Mouse (Mus musculus): ENCODE data around the gene L1td1. TPM values are rescaled to one million over a fixed set of nuclear protein-coding genes. Genes with fewer than 3 reads are reported as not detected.

The L1td1 gene
- polyA plus RNA-seq, 1 experiment from 2014 or later, result not detected

DNA sequence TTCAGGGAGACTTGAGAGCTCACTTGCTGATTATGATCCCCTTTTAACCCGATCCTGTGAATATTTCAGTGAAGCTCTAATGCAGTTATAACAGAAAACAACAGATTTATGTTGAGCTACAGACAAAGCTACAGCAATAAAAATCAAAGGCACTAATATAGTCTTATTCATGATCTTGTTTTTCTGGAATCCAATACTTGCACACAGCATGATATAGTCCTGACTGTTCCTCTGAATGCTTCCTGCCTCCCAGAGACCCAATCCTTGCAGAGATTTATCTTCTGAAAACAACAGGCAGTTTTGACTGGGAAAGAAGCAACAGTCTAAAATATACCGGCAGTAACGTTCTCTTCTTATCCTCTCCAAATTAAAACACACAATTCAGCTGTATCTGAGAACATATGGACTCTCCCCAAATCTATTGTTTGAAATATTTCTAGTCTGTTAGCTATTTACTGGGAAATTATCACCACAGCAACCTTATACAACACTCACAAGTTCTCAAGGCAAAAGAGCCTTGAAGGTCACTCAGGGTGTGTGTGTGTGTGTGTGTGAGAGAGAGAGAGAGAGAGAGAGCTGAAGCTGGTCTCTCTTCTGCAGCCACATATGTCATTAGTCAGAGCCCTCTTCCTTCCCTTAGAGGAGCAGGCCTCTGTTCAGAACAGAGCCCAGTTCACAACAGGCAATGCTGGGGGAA lies 16.8 kb downstream of the L1td1 start:
- Histone ChIP-seq H3K27ac (replicated peaks) (0 out of 2 replicates have a peak overlapping the region, but pooled peaks have one; percentile 22), H3K4me1 (no peaks in the 10 kb centered on the region; the same call in 1 of the 2 replicates), H3K9ac (no peak overlapping the region), H3K9me3 (replicated peaks) (no peaks in the 10 kb centered on the region), H3K36me3 (no peaks in the 10 kb centered on the region), H3K4me2 (replicated peaks) (no peak overlapping the region), H3K27me3 (no peaks in the 10 kb centered on the region), H3K4me3 (replicated peaks) (no peak overlapping the region)
- ATAC-seq (ENCODE audit: insufficient number of reproducible peaks, low FRiP score, low TSS enrichment, low read depth), result no peak
- WGBS, result 28% methylated on average over 3 of the region's 3 CpGs

DNA sequence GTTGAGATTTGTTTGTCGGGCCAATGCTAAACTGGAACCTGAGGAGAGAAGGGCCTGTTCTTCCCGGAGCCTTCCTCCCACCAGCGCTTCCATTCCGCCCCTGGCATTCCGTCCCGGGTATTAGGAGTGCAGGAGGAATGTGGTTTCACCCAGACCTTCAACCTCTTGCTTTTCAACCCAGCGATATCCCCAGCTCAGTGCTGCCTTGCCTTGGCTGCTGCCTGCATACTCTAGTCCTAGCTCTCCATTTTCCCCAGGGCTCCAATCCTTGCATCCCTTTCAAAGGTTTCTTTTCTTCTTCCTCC lies 17.3 kb downstream of the L1td1 start:
- 12% methylated on average over 7 of the region's 7 CpGs for WGBS
- no peak overlapping the region for H3K9ac ChIP-seq
- H3K4me2 ChIP-seq (replicated peaks), result no peak overlapping the region
- H3K27ac ChIP-seq (replicated peaks), result 0 out of 2 replicates have a peak overlapping the region, but pooled peaks have one; percentile 22
- H3K9me3 ChIP-seq (replicated peaks), result no peaks in the 10 kb centered on the region
- H3K36me3 ChIP-seq, result no peaks in the 10 kb centered on the region
- no peaks in the 10 kb centered on the region for H3K27me3 ChIP-seq
- no peaks in the 10 kb centered on the region; the same call in 1 of the 2 replicates for H3K4me1 ChIP-seq
- no peak for ATAC-seq (ENCODE audit: insufficient number of reproducible peaks, low FRiP score, low TSS enrichment, low read depth)
- no peak overlapping the region for H3K4me3 ChIP-seq (replicated peaks)

DNA sequence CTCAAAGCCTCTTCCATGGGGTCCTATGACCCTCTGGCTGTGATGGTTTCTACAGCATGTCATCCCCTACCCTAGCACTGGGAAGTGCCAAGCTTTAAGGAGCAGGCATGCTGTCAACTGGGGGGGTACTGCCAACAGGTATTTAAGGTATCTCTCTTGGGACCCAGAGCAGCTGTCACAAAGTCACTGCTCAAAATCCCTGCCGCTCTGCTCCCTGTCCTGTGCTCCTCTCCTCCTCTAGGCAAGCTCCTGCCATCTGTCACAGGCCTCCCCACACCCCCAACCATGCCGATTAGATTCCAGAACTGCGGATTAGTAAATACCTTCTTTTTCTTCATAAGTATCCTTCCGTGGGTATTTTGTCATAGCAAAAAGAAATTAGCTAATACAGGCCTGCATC lies 27.9 kb downstream of the L1td1 start:
- Histone ChIP-seq H3K9ac (no peak overlapping the region), H3K4me2 (replicated peaks) (no peak overlapping the region), H3K27ac (replicated peaks) (no peak overlapping the region), H3K4me1 (peaks cover 4% of the 10 kb centered on the region; the same call in 1 of the 2 replicates), H3K36me3 (peaks cover 6% of the 10 kb centered on the region; the same call in 1 of the 2 replicates), H3K9me3 (replicated peaks) (no peaks in the 10 kb centered on the region), H3K27me3 (no peaks in the 10 kb centered on the region), H3K4me3 (replicated peaks) (no peak overlapping the region)
- ATAC-seq (ENCODE audit: insufficient number of reproducible peaks, low FRiP score, low TSS enrichment, low read depth), result 0 out of 2 replicates have a peak, but pooled peaks have one; percentile 39
- 74% methylated on average over 4 of the region's 4 CpGs for WGBS

DNA sequence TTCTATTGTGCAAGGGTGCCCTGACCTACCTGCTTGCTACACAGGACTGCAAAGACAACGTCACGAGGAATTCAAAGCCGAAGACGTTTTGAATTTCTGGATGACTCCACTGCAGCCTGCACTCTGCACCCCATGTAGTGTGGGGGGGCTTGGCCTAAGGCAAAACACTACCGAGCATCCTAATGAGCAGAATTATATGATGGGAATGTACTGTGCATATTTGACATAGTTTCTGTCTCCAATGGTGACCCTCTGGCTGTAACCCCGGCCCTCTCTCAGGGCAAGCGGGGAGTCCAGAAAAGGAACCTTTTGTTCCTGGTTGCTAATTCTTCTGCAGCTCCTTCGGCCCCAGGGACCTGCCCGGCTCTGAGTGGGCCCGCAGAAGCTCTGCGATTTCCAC lies 29.6 kb downstream of the L1td1 start:
- Histone ChIP-seq H3K27me3 (no peaks in the 10 kb centered on the region), H3K4me3 (replicated peaks) (no peak overlapping the region), H3K4me2 (replicated peaks) (no peak overlapping the region), H3K9me3 (replicated peaks) (no peaks in the 10 kb centered on the region), H3K9ac (no peak overlapping the region), H3K4me1 (peaks cover 4% of the 10 kb centered on the region; the same call in 1 of the 2 replicates), H3K27ac (replicated peaks) (no peak overlapping the region), H3K36me3 (peaks cover 9% of the 10 kb centered on the region; the same call in 1 of the 2 replicates)
- ATAC-seq (ENCODE audit: insufficient number of reproducible peaks, low FRiP score, low TSS enrichment, low read depth), result no peak
- 33% methylated on average over 11 of the region's 11 CpGs for WGBS

DNA sequence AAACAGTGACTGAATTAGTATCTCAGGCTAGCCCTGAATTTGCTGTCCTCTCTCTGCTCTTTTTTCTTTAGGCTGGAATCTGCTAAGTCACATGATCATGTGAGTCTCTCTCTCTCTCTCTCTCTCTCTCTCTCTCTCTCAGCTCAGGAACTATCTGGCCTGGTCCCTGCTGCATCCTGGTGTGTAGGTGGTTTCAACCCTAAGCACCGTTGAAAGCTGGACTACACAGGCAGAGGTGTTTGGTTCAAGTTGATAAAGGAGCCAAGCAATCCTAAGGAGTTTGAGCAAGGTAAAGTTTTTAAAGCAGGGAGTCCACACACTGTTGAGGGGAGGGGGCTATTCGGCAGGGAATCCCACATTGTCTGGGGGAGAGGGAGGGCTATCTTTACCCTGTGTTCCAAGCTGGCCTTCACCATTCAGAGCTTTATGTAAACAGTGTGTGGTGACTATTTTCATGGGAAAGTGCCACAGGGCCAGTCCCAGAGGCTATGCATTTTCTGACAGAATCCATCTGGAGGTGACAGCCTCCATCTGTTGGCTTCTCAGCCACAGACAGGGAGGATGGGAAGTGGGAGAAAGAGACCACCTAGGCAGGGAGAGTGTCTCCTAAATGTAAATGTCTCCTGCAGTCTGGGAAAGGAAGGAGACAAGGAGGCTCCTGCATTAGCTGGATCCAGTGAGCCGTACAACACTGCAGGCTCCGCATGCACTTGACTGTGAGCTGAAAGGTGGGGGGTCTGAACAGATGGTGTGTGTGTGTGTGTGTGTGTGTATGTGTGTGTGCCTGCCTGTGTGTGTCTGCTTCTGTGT lies 31.7 kb downstream of the L1td1 start:
- Histone ChIP-seq H3K36me3 (peaks cover 12% of the 10 kb centered on the region; the same call in 1 of the 2 replicates), H3K4me1 (peaks cover 4% of the 10 kb centered on the region; the same call in 1 of the 2 replicates), H3K4me2 (replicated peaks) (no peak overlapping the region), H3K27ac (replicated peaks) (no peak overlapping the region), H3K27me3 (no peaks in the 10 kb centered on the region), H3K4me3 (replicated peaks) (no peak overlapping the region), H3K9ac (no peak overlapping the region), H3K9me3 (replicated peaks) (no peaks in the 10 kb centered on the region)
- no peak for ATAC-seq (ENCODE audit: insufficient number of reproducible peaks, low FRiP score, low TSS enrichment, low read depth)
- 47% methylated on average over 4 of the region's 4 CpGs for WGBS

DNA sequence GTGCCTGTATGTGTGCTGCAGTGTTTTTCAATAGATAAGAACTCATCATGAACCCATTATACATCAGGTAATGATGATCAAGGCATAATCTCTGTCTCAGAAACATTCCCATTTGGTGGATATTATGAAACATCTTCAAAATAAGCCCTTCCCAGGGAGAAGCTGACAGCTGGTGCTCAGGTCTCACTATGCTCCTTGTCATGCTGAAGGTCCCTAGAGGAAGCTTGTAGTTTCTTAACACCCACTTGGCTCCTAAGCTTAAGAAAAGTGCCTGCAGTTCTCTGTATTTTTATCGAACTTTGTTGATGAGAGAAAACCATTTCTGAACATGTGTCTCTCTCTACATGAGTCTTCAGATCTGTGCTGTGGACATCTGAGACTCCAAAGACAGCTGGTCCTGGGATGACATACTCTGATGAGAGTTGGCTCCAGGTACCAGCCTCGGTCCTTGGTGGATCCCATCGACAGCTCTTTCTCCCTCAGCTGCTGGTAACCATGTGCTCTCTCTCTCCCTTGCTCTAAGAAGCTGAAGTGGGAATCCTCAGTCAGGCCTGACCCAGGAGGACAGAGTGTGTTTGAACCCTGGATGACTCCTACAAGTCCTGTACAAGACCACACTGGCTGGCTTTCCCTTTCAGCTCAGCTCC lies 32.5 kb downstream of the L1td1 start:
- Histone ChIP-seq H3K9ac (no peak overlapping the region), H3K4me3 (replicated peaks) (no peak overlapping the region), H3K4me2 (replicated peaks) (no peak overlapping the region), H3K27me3 (no peaks in the 10 kb centered on the region), H3K27ac (replicated peaks) (no peak overlapping the region), H3K9me3 (replicated peaks) (no peaks in the 10 kb centered on the region), H3K36me3 (peaks cover 12% of the 10 kb centered on the region; the same call in 1 of the 2 replicates), H3K4me1 (peaks cover 4% of the 10 kb centered on the region; the same call in 1 of the 2 replicates)
- ATAC-seq (ENCODE audit: insufficient number of reproducible peaks, low FRiP score, low TSS enrichment, low read depth), result no peak
- WGBS, result 63% methylated on average over 3 of the region's 3 CpGs

DNA sequence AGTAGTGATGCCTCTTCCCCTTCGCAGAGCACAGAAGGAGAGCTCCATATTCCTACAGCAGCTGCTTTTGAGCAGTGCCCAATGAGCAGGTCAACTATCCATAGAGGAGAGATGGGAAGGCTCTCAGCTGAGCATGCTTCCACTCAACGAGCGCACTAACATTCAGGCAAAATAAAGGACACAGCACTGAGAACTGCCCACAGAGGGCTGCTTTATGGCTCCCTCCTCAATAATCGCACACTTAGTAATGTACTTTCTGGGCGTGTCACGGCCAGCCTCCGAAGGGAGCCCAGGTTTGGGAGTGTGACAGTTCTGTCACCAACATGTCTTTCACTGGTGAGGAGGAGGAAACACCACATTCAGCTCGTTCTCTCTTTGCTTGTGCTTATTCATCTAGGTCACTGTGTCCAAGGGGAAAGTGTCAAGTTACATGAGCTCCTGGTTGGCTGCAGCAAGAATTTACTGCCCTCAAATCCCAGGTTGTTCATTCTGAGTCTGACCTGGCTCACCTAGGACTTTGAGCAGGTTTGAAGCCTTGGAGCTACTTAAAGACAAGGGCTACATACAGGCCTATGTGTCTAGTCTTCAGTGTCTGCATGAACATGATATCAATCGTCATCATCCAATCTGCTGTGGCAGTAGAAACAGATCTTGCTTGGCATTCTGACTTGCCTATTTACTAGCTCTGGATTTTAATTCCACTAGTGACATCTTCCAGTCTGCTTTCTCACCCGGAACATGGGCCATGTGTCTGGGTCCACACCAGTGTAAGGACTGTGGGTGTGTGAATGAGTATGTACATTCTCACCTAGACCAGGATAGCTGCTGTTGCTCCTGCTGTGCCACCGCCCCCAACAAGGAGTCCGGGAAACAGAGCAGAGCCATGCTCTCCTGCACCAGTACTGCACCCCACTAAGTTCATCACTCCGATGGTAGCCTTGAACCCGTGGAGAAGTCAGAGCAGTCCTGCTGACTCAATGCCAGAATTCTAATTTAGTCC lies 40.9 kb downstream of the L1td1 start:
- Histone ChIP-seq H3K27ac (replicated peaks) (no peak overlapping the region), H3K36me3 (peaks cover 15% of the 10 kb centered on the region), H3K4me1 (no peaks in the 10 kb centered on the region), H3K27me3 (no peaks in the 10 kb centered on the region), H3K4me3 (replicated peaks) (no peak overlapping the region), H3K4me2 (replicated peaks) (no peak overlapping the region), H3K9me3 (replicated peaks) (no peaks in the 10 kb centered on the region), H3K9ac (no peak overlapping the region)
- 76% methylated on average over 14 of the region's 14 CpGs for WGBS
- ATAC-seq (ENCODE audit: insufficient number of reproducible peaks, low FRiP score, low TSS enrichment, low read depth), result no peak

DNA sequence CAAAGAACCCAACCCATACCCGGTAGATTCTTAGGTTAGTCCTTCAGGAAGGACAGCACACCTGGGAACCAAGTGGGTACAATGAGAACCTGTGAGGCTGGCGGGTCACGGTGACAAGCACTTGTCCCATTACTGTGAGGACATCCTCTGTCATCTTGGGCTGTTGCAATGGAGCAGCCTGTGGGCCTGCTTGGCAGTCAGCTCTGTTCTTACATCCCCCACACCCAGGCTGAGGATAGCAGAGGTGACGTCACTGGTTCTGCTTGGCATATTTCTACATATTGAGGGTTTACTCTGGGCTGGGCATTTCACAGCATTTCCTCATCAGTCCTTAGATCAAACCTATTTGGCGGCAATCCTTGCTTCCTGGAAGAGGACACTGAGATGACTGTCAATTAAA lies 47.3 kb downstream of the L1td1 start:
- Histone ChIP-seq H3K4me1 (peaks cover 23% of the 10 kb centered on the region), H3K27ac (replicated peaks) (no peak overlapping the region), H3K9ac (no peak overlapping the region), H3K36me3 (no peaks in the 10 kb centered on the region; the same call in 1 of the 2 replicates), H3K4me2 (replicated peaks) (no peak overlapping the region), H3K9me3 (replicated peaks) (no peaks in the 10 kb centered on the region), H3K27me3 (no peaks in the 10 kb centered on the region), H3K4me3 (replicated peaks) (no peak overlapping the region)
- ATAC-seq (ENCODE audit: insufficient number of reproducible peaks, low FRiP score, low TSS enrichment, low read depth), result no peak
- WGBS, result 87% methylated on average over 5 of the region's 5 CpGs

DNA sequence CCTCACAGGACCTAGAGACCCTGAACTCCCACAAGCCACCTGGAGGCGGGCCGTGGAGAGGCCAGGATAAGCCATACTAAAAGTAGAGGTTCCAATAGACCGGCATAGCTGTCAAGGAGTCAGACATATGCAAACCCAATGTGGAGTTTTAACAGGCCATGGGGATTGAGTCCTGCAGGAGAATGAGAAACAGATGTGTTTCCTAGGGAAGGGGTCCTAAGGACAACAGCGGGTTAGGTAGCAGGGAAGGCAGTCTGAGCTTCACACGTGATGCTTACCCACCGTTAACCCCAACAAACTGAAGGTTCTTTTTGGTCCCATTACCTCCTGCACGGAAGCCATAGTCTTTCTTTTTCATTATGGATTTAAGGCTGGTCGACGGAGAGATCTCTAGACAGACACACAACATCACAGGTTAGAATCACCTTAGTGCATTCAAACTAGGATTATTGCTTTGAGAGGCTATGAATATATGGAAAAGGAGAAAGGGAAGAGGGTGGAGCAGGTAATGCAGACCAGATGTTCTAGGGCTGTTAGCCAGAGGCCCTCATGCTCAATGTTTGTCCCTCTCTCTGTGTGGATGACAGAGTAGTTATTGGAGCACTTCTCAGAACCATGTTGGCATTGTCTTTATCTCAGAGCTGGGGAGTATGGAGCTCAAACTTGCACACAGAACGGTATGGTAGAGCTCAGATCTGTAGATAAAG lies 50.3 kb downstream of the L1td1 start:
- 36% methylated on average over 10 of the region's 10 CpGs for WGBS
- Histone ChIP-seq H3K4me1 (peaks cover 33% of the 10 kb centered on the region), H3K9ac (no peak overlapping the region), H3K36me3 (no peaks in the 10 kb centered on the region), H3K27me3 (peaks cover 3% of the 10 kb centered on the region; the same call in 1 of the 2 replicates), H3K9me3 (replicated peaks) (no peaks in the 10 kb centered on the region), H3K4me3 (replicated peaks) (no peak overlapping the region), H3K4me2 (replicated peaks) (no peak overlapping the region), H3K27ac (replicated peaks) (no peak overlapping the region)
- ATAC-seq (ENCODE audit: insufficient number of reproducible peaks, low FRiP score, low TSS enrichment, low read depth), result no peak

DNA sequence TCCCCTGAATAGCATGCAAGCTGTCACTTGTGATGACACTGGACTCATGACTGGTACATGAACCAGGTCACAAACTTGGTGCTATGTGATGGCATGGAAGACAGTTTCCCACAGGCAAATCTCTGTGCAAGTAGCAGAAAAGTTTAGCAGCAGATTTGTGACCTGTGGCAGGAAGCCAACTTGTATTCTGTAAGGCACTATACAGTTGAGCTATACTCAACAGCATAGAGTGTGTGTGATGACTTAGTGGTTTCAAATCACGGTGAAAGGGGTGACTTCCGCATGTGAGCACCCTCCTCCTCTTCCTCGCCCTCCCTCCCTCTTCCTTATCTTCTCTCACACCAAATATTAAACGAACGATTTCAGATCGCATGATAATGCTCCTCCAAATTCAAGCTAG lies 50.9 kb downstream of the L1td1 start:
- 71% methylated on average over 6 of the region's 6 CpGs for WGBS
- no peak overlapping the region for H3K4me2 ChIP-seq (replicated peaks)
- H3K36me3 ChIP-seq, result no peaks in the 10 kb centered on the region
- 0 out of 2 replicates have a peak overlapping the region, but pooled peaks have one; percentile 12 for H3K27ac ChIP-seq (replicated peaks)
- H3K9me3 ChIP-seq (replicated peaks), result no peaks in the 10 kb centered on the region
- H3K27me3 ChIP-seq, result peaks cover 3% of the 10 kb centered on the region; the same call in 1 of the 2 replicates
- ATAC-seq (ENCODE audit: insufficient number of reproducible peaks, low FRiP score, low TSS enrichment, low read depth), result no peak
- H3K9ac ChIP-seq, result no peak overlapping the region
- H3K4me1 ChIP-seq, result peaks cover 33% of the 10 kb centered on the region
- no peak overlapping the region for H3K4me3 ChIP-seq (replicated peaks)
